ENCODE assay signal across 9 mouse cellular contexts in the genomic region with DNA sequence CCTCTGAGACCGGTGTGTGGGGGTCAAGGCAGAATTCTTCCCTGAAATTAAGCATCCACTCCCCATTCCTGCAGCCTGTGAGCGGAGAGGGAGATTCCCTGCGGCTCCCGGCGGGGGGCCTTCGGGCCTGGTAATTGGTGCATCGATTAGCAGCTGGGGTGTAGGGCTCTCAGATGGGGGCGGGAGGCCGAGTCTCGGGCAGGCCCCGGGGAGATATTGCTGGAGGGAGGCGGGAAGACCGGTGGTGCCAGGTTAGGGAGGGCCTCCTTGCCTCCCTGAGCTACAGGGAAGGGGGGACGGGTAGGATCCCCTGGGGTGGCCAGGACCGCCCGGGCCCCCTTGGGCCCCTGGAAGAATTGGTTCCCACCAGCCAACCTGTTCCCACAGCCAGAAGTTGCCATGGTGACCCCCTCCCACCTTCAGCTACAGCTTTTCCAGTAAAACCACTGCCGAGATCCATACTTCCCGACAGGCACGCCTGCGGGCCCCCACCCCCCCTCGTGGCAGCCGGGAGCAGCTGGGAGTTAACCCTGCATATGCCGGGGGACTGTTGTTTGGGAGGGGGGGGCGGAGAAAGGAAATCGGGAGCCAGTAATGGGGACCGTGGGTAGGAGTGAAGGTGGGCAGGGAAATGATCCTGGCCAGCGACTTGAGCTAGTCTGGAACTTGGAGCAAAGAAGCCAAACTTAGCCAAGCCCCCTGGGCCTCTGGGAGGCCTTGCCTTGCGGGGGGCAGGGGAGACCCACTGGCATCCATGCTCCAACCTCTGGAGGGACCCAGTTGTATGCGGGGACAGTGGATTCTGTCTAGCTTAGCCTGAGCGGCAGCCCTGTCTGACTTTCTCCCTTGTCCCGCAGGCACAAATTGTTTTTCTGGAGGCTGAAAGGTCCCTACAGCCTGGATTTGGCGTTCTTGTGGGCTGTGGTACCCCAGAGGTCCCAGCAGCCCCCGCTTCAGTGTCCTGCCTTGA. TPM values are rescaled to one million over a fixed set of nuclear protein-coding genes. Genes with fewer than 3 reads are reported as not detected.
DNase-seq lines count a peak whose midpoint lies in the region; ATAC-seq and TF ChIP-seq lines count a peak whose summit lies in the region.
"Had no signal": no experiment of that assay in that cellular context is flagged by ENCODE, and none has a peak within 500 bp of the region (broad histone marks: within the 10 kb centered on the region; RNA-seq: fewer than 3 reads in every experiment).

No protein-coding gene starts in this region.

- peak; percentile 36; the same call in 1 of the 2 replicates for ATAC-seq in forebrain, embryonic 16.5 days
- peak; percentile 24; the same call in 1 of the 2 replicates for ATAC-seq in liver, postnatal 0 days
- ATAC-seq in stomach, embryonic 16.5 days (ENCODE audit: insufficient read depth, low FRiP score), result peak; percentile 28; the same call in 1 of the 2 replicates

- H3K36me3 ChIP-seq in heart, embryonic 10.5 days, result no peaks in the 10 kb centered on the region
- no peaks in the 10 kb centered on the region for H3K36me3 ChIP-seq in forebrain, embryonic 16.5 days (ENCODE audit: control insufficient read depth, insufficient read depth)
- H3K36me3 ChIP-seq in liver, postnatal 0 days (replicated peaks; ENCODE audit: insufficient read depth, low read length), result no peaks in the 10 kb centered on the region
- no peaks in the 10 kb centered on the region for H3K36me3 ChIP-seq in stomach, embryonic 16.5 days (ENCODE audit: control insufficient read depth, insufficient read depth, low read length)

- WGBS in heart, embryonic 10.5 days, result 4% methylated on average over 33 of the region's 33 CpGs
- 1% methylated on average over 33 of the region's 33 CpGs for WGBS in forebrain, embryonic 16.5 days
- WGBS in liver, postnatal 0 days (ENCODE audit: insufficient replicate concordance), result 40% methylated on average over 31 of the region's 33 CpGs
- WGBS in stomach, embryonic 16.5 days, result 12% methylated on average over 33 of the region's 33 CpGs

- H3K27ac ChIP-seq in heart, embryonic 10.5 days, result peak overlapping the region; percentile 80
- H3K27ac ChIP-seq in forebrain, embryonic 16.5 days (ENCODE audit: low read length), result no peak overlapping the region
- peak overlapping the region; percentile 69 for H3K27ac ChIP-seq in liver, postnatal 0 days (ENCODE audit: low read depth)
- peak overlapping the region; percentile 52; the same call in 1 of the 2 replicates for H3K27ac ChIP-seq in stomach, embryonic 16.5 days (ENCODE audit: low read length)

- TF ChIP-seq CTCF in liver, postnatal 0 days (IDR thresholded peaks at IDR 0.05; ENCODE audit: low read depth), result 0 out of 2 replicates have a peak, but pooled peaks have one; percentile 2

- H3K4me1 ChIP-seq in heart, embryonic 10.5 days, result peaks cover 50% of the 10 kb centered on the region
- H3K4me1 ChIP-seq in forebrain, embryonic 16.5 days (replicated peaks; ENCODE audit: control insufficient read depth, insufficient read depth, low read length), result peaks cover 22% of the 10 kb centered on the region
- H3K4me1 ChIP-seq in liver, postnatal 0 days (ENCODE audit: insufficient read depth), result peaks cover 47% of the 10 kb centered on the region
- peaks cover 33% of the 10 kb centered on the region for H3K4me1 ChIP-seq in stomach, embryonic 16.5 days (ENCODE audit: control insufficient read depth, insufficient read depth, low read length)

- TF ChIP-seq EP300 in liver, postnatal 0 days (IDR thresholded peaks at IDR 0.05; ENCODE audit: low read depth), result no peak

- no peak for DNase-seq in heart, embryonic 10.5 days (ENCODE audit: low spot score)
- DNase-seq in heart, adult 11 months, result no peak
- peak; percentile 92 for DNase-seq in ES-CJ7 (ENCODE audit: low read depth, low spot score)
- DNase-seq in liver, postnatal 0 days, result peak; percentile 63
- no peak for DNase-seq in urinary bladder, postnatal 10 days (ENCODE audit: low spot score)
- DNase-seq in cerebellum, adult 9-11 months, result no peak

- peak overlapping the region; percentile 40 for H3K4me2 ChIP-seq in forebrain, embryonic 16.5 days (ENCODE audit: low read length)
- H3K4me2 ChIP-seq in liver, postnatal 0 days (ENCODE audit: low read depth, low read length), result peak overlapping the region; percentile 26; the same call in 1 of the 2 replicates
- H3K4me2 ChIP-seq in stomach, embryonic 16.5 days (ENCODE audit: low read depth, low read length), result peak overlapping the region; percentile 52

- peaks cover 62% of the 10 kb centered on the region for H3K27me3 ChIP-seq in heart, embryonic 10.5 days (ENCODE audit: insufficient read depth, poor library complexity, severe bottlenecking)
- H3K27me3 ChIP-seq in forebrain, embryonic 16.5 days (replicated peaks; ENCODE audit: control insufficient read depth, insufficient read depth, low read length), result peaks cover 22% of the 10 kb centered on the region
- no peaks in the 10 kb centered on the region for H3K27me3 ChIP-seq in liver, postnatal 0 days (ENCODE audit: insufficient read depth, low read length)
- no peaks in the 10 kb centered on the region for H3K27me3 ChIP-seq in stomach, embryonic 16.5 days (ENCODE audit: control insufficient read depth, insufficient read depth, low read length)

- peak overlapping the region; percentile 20 for H3K9ac ChIP-seq in forebrain, embryonic 16.5 days (replicated peaks; ENCODE audit: low read depth, low read length)
- 0 out of 2 replicates have a peak overlapping the region, but pooled peaks have one; percentile 2 for H3K9ac ChIP-seq in liver, postnatal 0 days (replicated peaks)
- H3K9ac ChIP-seq in stomach, embryonic 16.5 days (ENCODE audit: low read length), result peak overlapping the region; percentile 67

- peak overlapping the region; percentile 51 for H3K4me3 ChIP-seq in heart, embryonic 10.5 days
- H3K4me3 ChIP-seq in forebrain, embryonic 16.5 days (replicated peaks; ENCODE audit: low read length), result peak overlapping the region; percentile 10; the same call in 1 of the 2 replicates
- H3K4me3 ChIP-seq in liver, postnatal 0 days (ENCODE audit: low read depth, low read length), result no peak overlapping the region
- peak overlapping the region; percentile 31 for H3K4me3 ChIP-seq in stomach, embryonic 16.5 days (replicated peaks; ENCODE audit: low read length)

- no peaks in the 10 kb centered on the region for H3K9me3 ChIP-seq in heart, embryonic 10.5 days
- H3K9me3 ChIP-seq in forebrain, embryonic 16.5 days (ENCODE audit: control insufficient read depth, low read length), result no peaks in the 10 kb centered on the region
- no peaks in the 10 kb centered on the region for H3K9me3 ChIP-seq in liver, postnatal 0 days (ENCODE audit: low read length)
- H3K9me3 ChIP-seq in stomach, embryonic 16.5 days (replicated peaks; ENCODE audit: control insufficient read depth, low read length), result no peaks in the 10 kb centered on the region

RNA-seq across cellular contexts. Expression of a gene that starts 15.9 kb away (rescaled TPM):
- polyA plus RNA-seq in heart, embryonic 10.5 days (2016; fragmentation: Nextera tagmentation; extraction: Ambion mirVana), result 4.0 and 4.3 TPM in 2 replicates
- 3.7 and 5.4 TPM in 2 replicates for polyA plus RNA-seq in forebrain, embryonic 16.5 days (2015; fragmentation: Nextera tagmentation; extraction: Ambion mirVana)
- 6.6 and 7.1 TPM in 2 replicates for polyA plus RNA-seq in liver, postnatal 0 days (2015; fragmentation: Nextera tagmentation; extraction: Ambion mirVana)
- 6.8 and 8.2 TPM in 2 replicates for polyA plus RNA-seq in stomach, embryonic 16.5 days (2015; fragmentation: Nextera tagmentation; extraction: Ambion mirVana)

RNA-seq across cellular contexts. Expression of a gene that starts 28.6 kb away (rescaled TPM):
- not detected in 2 replicates for polyA plus RNA-seq in heart, embryonic 10.5 days (2016; fragmentation: Nextera tagmentation; extraction: Ambion mirVana)
- not detected in 2 replicates for polyA plus RNA-seq in forebrain, embryonic 16.5 days (2015; fragmentation: Nextera tagmentation; extraction: Ambion mirVana)
- polyA plus RNA-seq in liver, postnatal 0 days (2015; fragmentation: Nextera tagmentation; extraction: Ambion mirVana), result not detected in 2 replicates
- not detected in 2 replicates for polyA plus RNA-seq in stomach, embryonic 16.5 days (2015; fragmentation: Nextera tagmentation; extraction: Ambion mirVana)
- polyA plus RNA-seq: frontal cortex, adult 2 months had no signal

RNA-seq across cellular contexts. Expression of a gene that starts 40.1 kb away (rescaled TPM):
- polyA plus RNA-seq in heart, embryonic 10.5 days (2016; fragmentation: Nextera tagmentation; extraction: Ambion mirVana), result 275 and 334 TPM in 2 replicates
- polyA plus RNA-seq in forebrain, embryonic 16.5 days (2015; fragmentation: Nextera tagmentation; extraction: Ambion mirVana), result 72.6 and 82.9 TPM in 2 replicates
- 193 and 197 TPM in 2 replicates for polyA plus RNA-seq in liver, postnatal 0 days (2015; fragmentation: Nextera tagmentation; extraction: Ambion mirVana)
- polyA plus RNA-seq in stomach, embryonic 16.5 days (2015; fragmentation: Nextera tagmentation; extraction: Ambion mirVana), result 230 and 247 TPM in 2 replicates

Comparison
In these comparisons a context has a peak if more than half of its experiments do, and no peak if none do; other contexts are left out.
1. DNase-seq: peak in ES-CJ7 (single experiment) and liver, postnatal 0 days (single experiment); none in heart, embryonic 10.5 days (single experiment), heart, adult 11 months (single experiment), urinary bladder, postnatal 10 days (single experiment) and cerebellum, adult 9-11 months (single experiment).
2. H3K9ac ChIP-seq: peak in every context shown above with its lines; median percentile 67 in stomach, embryonic 16.5 days; 20 in forebrain, embryonic 16.5 days; 2 in liver, postnatal 0 days.
3. Peak in every context shown above with its lines, with median percentiles within 50 percentile points of each other: ATAC-seq and H3K4me2 ChIP-seq.